Mouse (Mus musculus): ENCODE data around the gene Hexa. TPM values are rescaled to one million over a fixed set of nuclear protein-coding genes. Genes with fewer than 3 reads are reported as not detected.

Gene Hexa
- polyA plus RNA-seq, 1 experiment from 2014 or later = 44.5 TPM

- H3K27me3 ChIP-seq (ENCODE audit: control insufficient read depth, insufficient read depth, low read length) = peaks cover 5% of the 10 kb centered on the region; the same call in 1 of the 2 replicates
- H3K36me3 ChIP-seq (ENCODE audit: control insufficient read depth, insufficient read depth, low read length) = no peaks in the 10 kb centered on the region
- no peaks in the 10 kb centered on the region for H3K9me3 ChIP-seq (ENCODE audit: control insufficient read depth, low read length)
- no peak overlapping the region for H3K4me3 ChIP-seq (ENCODE audit: low read depth, low read length)
- no peak for DNase-seq (ENCODE audit: low spot score)
- no peaks in the 10 kb centered on the region for H3K4me1 ChIP-seq (replicated peaks; ENCODE audit: control insufficient read depth, insufficient read depth, low read length)
- no peak for ATAC-seq (replicated peaks; ENCODE audit: low FRiP score)
- no peak overlapping the region for H3K27ac ChIP-seq (ENCODE audit: low read depth, low read length)
- WGBS = 82% methylated on average over 2 of the region's 2 CpGs
- no peak overlapping the region for H3K4me2 ChIP-seq (ENCODE audit: low read depth, low read length, severe bottlenecking)
- H3K9ac ChIP-seq (ENCODE audit: low read length) = no peak overlapping the region
Observed at GRCm38 (mm10) chr9:59571852-59572251, 32.5 kb downstream of the Hexa start.

DNA sequence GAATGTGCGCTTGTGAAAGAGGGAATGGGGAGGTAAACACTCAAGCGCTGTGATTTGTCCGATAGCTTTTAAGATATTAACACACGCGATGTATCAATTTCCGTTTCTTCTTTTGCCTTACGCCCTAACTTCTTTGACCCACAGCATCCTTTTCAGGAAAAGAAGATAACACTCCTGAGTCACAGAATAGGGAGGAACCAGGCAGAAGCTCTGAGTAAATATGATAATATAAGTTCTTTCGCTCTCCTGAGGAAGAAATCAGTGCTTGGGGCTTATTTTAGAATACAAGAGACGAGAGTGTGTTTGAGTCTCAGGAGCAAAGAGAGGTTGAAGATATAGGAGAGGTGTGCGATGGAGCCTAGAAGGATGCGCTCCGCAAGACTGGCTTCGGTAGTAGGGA, 38.1 kb downstream of the Hexa start:
- Histone ChIP-seq H3K9me3 (ENCODE audit: control insufficient read depth, low read length) (no peaks in the 10 kb centered on the region), H3K27ac (ENCODE audit: low read depth, low read length) (no peak overlapping the region), H3K9ac (ENCODE audit: low read length) (no peak overlapping the region), H3K36me3 (ENCODE audit: control insufficient read depth, insufficient read depth, low read length) (no peaks in the 10 kb centered on the region), H3K4me3 (ENCODE audit: low read depth, low read length) (peak overlapping the region; percentile 39), H3K4me2 (ENCODE audit: low read depth, low read length, severe bottlenecking) (peak overlapping the region; percentile 66), H3K27me3 (ENCODE audit: control insufficient read depth, insufficient read depth, low read length) (peaks cover 12% of the 10 kb centered on the region), H3K4me1 (replicated peaks; ENCODE audit: control insufficient read depth, insufficient read depth, low read length) (peaks cover 8% of the 10 kb centered on the region)
- no peak for ATAC-seq (replicated peaks; ENCODE audit: low FRiP score)
- 16% methylated on average over 13 of the region's 13 CpGs for WGBS
- no peak for DNase-seq (ENCODE audit: low spot score)

DNA sequence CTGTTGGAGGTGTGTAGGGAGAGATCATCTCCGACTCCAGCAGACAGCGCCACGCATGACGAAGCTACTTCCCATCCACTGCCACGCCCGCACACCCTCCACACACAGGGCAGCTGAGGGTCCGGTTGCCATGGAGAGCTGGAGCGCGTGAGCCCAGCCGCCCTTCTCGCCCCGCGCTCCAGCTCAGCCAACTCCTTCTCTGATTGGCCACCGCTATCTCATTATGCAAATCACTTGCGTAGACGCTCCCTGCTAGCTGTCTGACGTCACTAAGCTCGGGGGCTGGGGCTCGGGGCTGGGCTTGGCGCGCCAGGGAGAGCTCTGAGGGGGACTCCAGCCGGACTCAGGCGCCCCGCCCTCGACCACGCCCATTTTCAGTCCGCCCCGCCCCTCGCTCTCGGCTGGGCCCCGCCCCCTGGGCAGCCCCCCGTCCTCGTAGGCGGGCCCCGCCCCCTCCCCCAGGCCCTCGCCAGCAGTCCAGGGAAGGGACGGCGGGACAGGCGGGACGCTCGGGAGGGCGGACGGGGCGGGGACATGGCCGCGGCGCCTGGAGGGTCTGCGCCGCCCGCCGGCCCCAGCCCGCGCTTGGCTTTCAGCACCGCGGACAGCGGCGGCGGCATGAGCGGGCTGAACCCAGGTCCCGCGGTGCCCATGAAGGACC, 38.6 kb downstream of the Hexa start, which contains the start of gene Celf6:
Gene Celf6 (plus strand): TSS at position 74 of the 661 bp plus-strand sequence.
- H3K36me3 ChIP-seq (ENCODE audit: control insufficient read depth, insufficient read depth, low read length) = no peaks in the 10 kb centered on the region
- no peaks in the 10 kb centered on the region for H3K9me3 ChIP-seq (ENCODE audit: control insufficient read depth, low read length)
- H3K4me3 ChIP-seq (ENCODE audit: low read depth, low read length) = peak within 1 kb of the TSS; percentile 39
- WGBS = under 1% methylated on average over 33 of the region's 61 CpGs
- H3K4me1 ChIP-seq (replicated peaks; ENCODE audit: control insufficient read depth, insufficient read depth, low read length) = peaks cover 8% of the 10 kb centered on the region
- peaks cover 12% of the 10 kb centered on the region for H3K27me3 ChIP-seq (ENCODE audit: control insufficient read depth, insufficient read depth, low read length)
- H3K4me2 ChIP-seq (ENCODE audit: low read depth, low read length, severe bottlenecking) = peak within 1 kb of the TSS; percentile 66
- peak; percentile 98 for ATAC-seq (replicated peaks; ENCODE audit: low FRiP score)
- DNase-seq (ENCODE audit: low spot score) = peak; percentile 100
- no peak within 1 kb of the TSS for H3K27ac ChIP-seq (ENCODE audit: low read depth, low read length)
- peak within 1 kb of the TSS; percentile 39 for H3K9ac ChIP-seq (ENCODE audit: low read length)

GRCm38 (mm10) chr9:59578505-59578867, 39.1 kb downstream of the Hexa start:
- H3K27me3 ChIP-seq (ENCODE audit: control insufficient read depth, insufficient read depth, low read length) = peaks cover 12% of the 10 kb centered on the region
- H3K9ac ChIP-seq (ENCODE audit: low read length) = peak overlapping the region; percentile 39
- WGBS = 1% methylated on average over 20 of the region's 20 CpGs
- no peak for DNase-seq (ENCODE audit: low spot score)
- H3K9me3 ChIP-seq (ENCODE audit: control insufficient read depth, low read length) = no peaks in the 10 kb centered on the region
- no peak overlapping the region for H3K27ac ChIP-seq (ENCODE audit: low read depth, low read length)
- peaks cover 8% of the 10 kb centered on the region for H3K4me1 ChIP-seq (replicated peaks; ENCODE audit: control insufficient read depth, insufficient read depth, low read length)
- peak overlapping the region; percentile 39 for H3K4me3 ChIP-seq (ENCODE audit: low read depth, low read length)
- ATAC-seq (replicated peaks; ENCODE audit: low FRiP score) = no peak; the same call in 1 of the 2 replicates
- H3K36me3 ChIP-seq (ENCODE audit: control insufficient read depth, insufficient read depth, low read length) = no peaks in the 10 kb centered on the region
- H3K4me2 ChIP-seq (ENCODE audit: low read depth, low read length, severe bottlenecking) = peak overlapping the region; percentile 66

- peak; percentile 72 for ATAC-seq (replicated peaks; ENCODE audit: low FRiP score)
- H3K4me1 ChIP-seq (replicated peaks; ENCODE audit: control insufficient read depth, insufficient read depth, low read length) = peaks cover 3% of the 10 kb centered on the region; the same call in 1 of the 2 replicates
- WGBS = 7% methylated on average over 13 of the region's 13 CpGs
- no peaks in the 10 kb centered on the region for H3K36me3 ChIP-seq (ENCODE audit: control insufficient read depth, insufficient read depth, low read length)
- no peaks in the 10 kb centered on the region; the same call in none of the 2 replicates for H3K27me3 ChIP-seq (ENCODE audit: control insufficient read depth, insufficient read depth, low read length)
- no peaks in the 10 kb centered on the region for H3K9me3 ChIP-seq (ENCODE audit: control insufficient read depth, low read length)
- H3K27ac ChIP-seq (ENCODE audit: low read depth, low read length) = no peak overlapping the region
- H3K9ac ChIP-seq (ENCODE audit: low read length) = peak overlapping the region; percentile 45
- peak; percentile 87 for DNase-seq (ENCODE audit: low spot score)
- no peak overlapping the region for H3K4me3 ChIP-seq (ENCODE audit: low read depth, low read length)
- peak overlapping the region; percentile 33; the same call in 1 of the 2 replicates for H3K4me2 ChIP-seq (ENCODE audit: low read depth, low read length, severe bottlenecking)
Observed at GRCm38 (mm10) chr9:59584871-59585308, 45.5 kb downstream of the Hexa start.

DNA sequence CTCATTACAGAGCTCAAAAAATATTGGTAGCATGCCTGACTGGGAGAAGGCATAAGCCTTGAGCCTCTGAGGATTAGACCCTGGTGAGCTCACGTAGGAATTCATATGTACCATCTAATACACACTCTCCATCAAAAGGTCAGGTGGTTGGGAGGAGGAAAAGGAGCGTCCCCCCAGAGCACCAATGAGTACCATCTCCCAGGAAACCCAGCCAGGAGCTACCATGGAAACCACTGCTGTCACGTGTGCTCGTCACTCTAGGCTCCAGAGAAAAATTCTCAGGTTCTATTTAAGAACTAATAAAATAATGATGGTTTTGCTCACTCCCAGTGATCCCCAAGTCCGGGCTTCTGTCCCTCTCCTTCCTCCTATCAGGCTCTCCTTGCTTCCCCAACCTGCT, 48.9 kb downstream of the Hexa start:
- Histone ChIP-seq H3K4me1 (replicated peaks; ENCODE audit: control insufficient read depth, insufficient read depth, low read length) (peaks cover 3% of the 10 kb centered on the region; the same call in 1 of the 2 replicates), H3K36me3 (ENCODE audit: control insufficient read depth, insufficient read depth, low read length) (no peaks in the 10 kb centered on the region), H3K27me3 (ENCODE audit: control insufficient read depth, insufficient read depth, low read length) (no peaks in the 10 kb centered on the region; the same call in 1 of the 2 replicates), H3K9me3 (ENCODE audit: control insufficient read depth, low read length) (no peaks in the 10 kb centered on the region), H3K27ac (ENCODE audit: low read depth, low read length) (no peak overlapping the region; the same call in 1 of the 2 replicates), H3K4me2 (ENCODE audit: low read depth, low read length, severe bottlenecking) (no peak overlapping the region), H3K9ac (ENCODE audit: low read length) (no peak overlapping the region), H3K4me3 (ENCODE audit: low read depth, low read length) (no peak overlapping the region)
- 70% methylated on average over 5 of the region's 5 CpGs for WGBS
- DNase-seq (ENCODE audit: low spot score) (no peak), ATAC-seq (replicated peaks; ENCODE audit: low FRiP score) (no peak)

- ATAC-seq (replicated peaks; ENCODE audit: low FRiP score) (peak; percentile 72), DNase-seq (ENCODE audit: low spot score) (no peak)
- H3K27ac ChIP-seq (ENCODE audit: low read depth, low read length) = peak overlapping the region; percentile 41; the same call in 1 of the 2 replicates
- no peaks in the 10 kb centered on the region; the same call in 1 of the 2 replicates for H3K27me3 ChIP-seq (ENCODE audit: control insufficient read depth, insufficient read depth, low read length)
- 29% methylated on average over 12 of the region's 12 CpGs for WGBS
- H3K9ac ChIP-seq (ENCODE audit: low read length) = no peak overlapping the region
- H3K4me2 ChIP-seq (ENCODE audit: low read depth, low read length, severe bottlenecking) = no peak overlapping the region
- H3K4me3 ChIP-seq (ENCODE audit: low read depth, low read length) = no peak overlapping the region
- H3K4me1 ChIP-seq (replicated peaks; ENCODE audit: control insufficient read depth, insufficient read depth, low read length) = peaks cover 3% of the 10 kb centered on the region; the same call in 1 of the 2 replicates
- no peaks in the 10 kb centered on the region for H3K36me3 ChIP-seq (ENCODE audit: control insufficient read depth, insufficient read depth, low read length)
- no peaks in the 10 kb centered on the region for H3K9me3 ChIP-seq (ENCODE audit: control insufficient read depth, low read length)
Observed at GRCm38 (mm10) chr9:59588710-59589671, 49.7 kb downstream of the Hexa start.

DNA sequence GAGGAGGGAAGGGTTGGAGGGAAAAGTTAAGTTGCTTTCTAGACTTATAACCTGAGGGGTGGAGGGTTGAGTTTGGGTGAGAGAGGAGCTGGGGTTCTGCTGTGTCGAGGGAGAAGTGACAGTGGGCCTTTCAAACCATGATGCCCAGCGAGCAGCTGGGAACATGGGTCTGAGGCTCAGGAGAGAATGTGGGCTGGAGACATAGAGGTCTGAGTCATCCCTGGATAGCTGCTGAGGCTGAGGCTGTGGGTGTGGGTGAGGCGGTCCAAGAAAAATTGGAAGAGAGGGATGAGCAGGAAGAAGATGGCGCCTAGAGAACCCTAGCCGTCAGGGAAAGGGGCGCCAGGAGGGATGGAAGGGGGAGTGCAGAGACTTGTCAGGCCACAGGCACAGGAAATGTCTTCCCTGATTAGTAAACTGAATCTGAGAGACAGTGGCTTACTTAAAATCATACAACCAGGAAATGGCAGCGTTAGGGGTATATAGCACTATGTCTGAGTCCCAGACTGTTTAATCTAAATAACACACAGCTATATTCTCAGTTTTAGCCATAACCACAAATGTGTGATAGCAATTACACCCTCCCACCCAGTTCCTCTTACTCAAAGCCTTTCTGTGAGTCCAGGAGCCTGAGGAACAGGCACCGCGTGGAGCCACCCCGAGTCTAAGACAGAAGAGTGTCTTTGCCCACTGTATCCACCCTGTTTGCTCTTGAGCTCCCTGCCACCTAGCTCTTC, 50.5 kb downstream of the Hexa start:
- WGBS = 80% methylated on average over 10 of the region's 10 CpGs

More for the DNA sequence above, 50.5 kb downstream of the Hexa start:
- Histone ChIP-seq H3K9ac (ENCODE audit: low read length) (no peak overlapping the region), H3K4me2 (ENCODE audit: low read depth, low read length, severe bottlenecking) (no peak overlapping the region), H3K27me3 (ENCODE audit: control insufficient read depth, insufficient read depth, low read length) (no peaks in the 10 kb centered on the region; the same call in 1 of the 2 replicates), H3K4me3 (ENCODE audit: low read depth, low read length) (no peak overlapping the region), H3K36me3 (ENCODE audit: control insufficient read depth, insufficient read depth, low read length) (no peaks in the 10 kb centered on the region), H3K4me1 (replicated peaks; ENCODE audit: control insufficient read depth, insufficient read depth, low read length) (peaks cover 3% of the 10 kb centered on the region; the same call in 1 of the 2 replicates), H3K27ac (ENCODE audit: low read depth, low read length) (no peak overlapping the region), H3K9me3 (ENCODE audit: control insufficient read depth, low read length) (no peaks in the 10 kb centered on the region)
- ATAC-seq (replicated peaks; ENCODE audit: low FRiP score) = no peak
- no peak for DNase-seq (ENCODE audit: low spot score)

Measured in forebrain, embryonic 11.5 days (tissue).